Mouse (Mus musculus) kidney, postnatal 0 days (tissue): ENCODE data around the gene Hsd17b13. TPM values are rescaled to one million over a fixed set of nuclear protein-coding genes. Genes with fewer than 3 reads are reported as not detected.
A peak's percentile ranks its signal among the peaks of the same experiment; 100 is the strongest.

Experiments
- ATAC-seq: fragments of 200-750 bp; cut with Nextera tagmentation; replicated peaks from 2 replicates; pipeline ENCODE4 v1.8.0; 2017; ENCODE audit warnings: low read depth, moderate number of reproducible peaks, moderate TSS enrichment, moderate library complexity; ENCODE audit not compliant: low FRiP score
- DNase-seq: peaks from one replicate; pipeline ENCODE4 v3.0.0-alpha.2; 2016; ENCODE audit warnings: low spot score
- H3K27ac ChIP-seq: fragments of 300-500 bp; sonication (generic); 2 replicates; pipeline ENCODE4 v1.5.1; 2014; ENCODE audit warnings: mild to moderate bottlenecking
- H3K27me3 ChIP-seq: fragments of 300-500 bp; sonication (generic); 2 replicates; pipeline ENCODE4 v1.6.1; 2014; ENCODE audit warnings: low read length, mixed read lengths; ENCODE audit not compliant: insufficient read depth
- H3K36me3 ChIP-seq: fragments of 300-500 bp; sonication (generic); 2 replicates; pipeline ENCODE4 v1.6.1; 2014; ENCODE audit warnings: low read length, mixed read lengths; ENCODE audit not compliant: insufficient read depth
- H3K4me1 ChIP-seq: fragments of 300-500 bp; sonication (generic); replicated peaks from 2 replicates; pipeline ENCODE4 v1.6.1; 2014; ENCODE audit warnings: antibody characterized with exemption, low read length, mixed read lengths; ENCODE audit not compliant: insufficient read depth
- H3K4me2 ChIP-seq: fragments of 300-500 bp; sonication (generic); 2 replicates; pipeline ENCODE4 v1.6.1; 2014; ENCODE audit warnings: mild to moderate bottlenecking, low read length, moderate library complexity, mixed read lengths
- H3K4me3 ChIP-seq: fragments of 300-500 bp; sonication (generic); replicated peaks from 2 replicates; pipeline ENCODE4 v1.5.1; 2014; ENCODE audit warnings: low read depth, low read length
- H3K9ac ChIP-seq: fragments of 300-500 bp; sonication (generic); 2 replicates; pipeline ENCODE4 v1.6.1; 2014; ENCODE audit warnings: low read depth, low read length
- H3K9me3 ChIP-seq: fragments of 300-500 bp; sonication (generic); replicated peaks from 2 replicates; pipeline ENCODE4 v1.6.1; 2016; ENCODE audit warnings: low read length, inconsistent platforms, mixed read lengths
- CTCF ChIP-seq: IDR thresholded peaks from 2 replicates; pipeline ENCODE4 v1.5.1; 2016; ENCODE audit warnings: antibody characterized with exemption, low read depth, mild to moderate bottlenecking, moderate library complexity
- WGBS: fragments of 180-500 bp; shearing (Covaris S2); extraction: QIAGEN DNeasy Blood & Tissue Kit; methylation state at CpG from one replicate; pipeline ENCODE4 v1.1.7; 2014; 5-methylcytosine and 5-hydroxymethylcytosine counted together
- polyA plus RNA-seq: library from polyadenylated mRNA; unstranded; fragments of >200 nt; fragmentation: Nextera tagmentation; extraction: Ambion mirVana; gene quantifications from 2 replicates; pipeline ENCODE4 v1.2.1, GENCODE M21; 2015

The Hsd17b13 gene
- polyA plus RNA-seq, 1 experiment from 2014 or later: 0.13 TPM

DNA sequence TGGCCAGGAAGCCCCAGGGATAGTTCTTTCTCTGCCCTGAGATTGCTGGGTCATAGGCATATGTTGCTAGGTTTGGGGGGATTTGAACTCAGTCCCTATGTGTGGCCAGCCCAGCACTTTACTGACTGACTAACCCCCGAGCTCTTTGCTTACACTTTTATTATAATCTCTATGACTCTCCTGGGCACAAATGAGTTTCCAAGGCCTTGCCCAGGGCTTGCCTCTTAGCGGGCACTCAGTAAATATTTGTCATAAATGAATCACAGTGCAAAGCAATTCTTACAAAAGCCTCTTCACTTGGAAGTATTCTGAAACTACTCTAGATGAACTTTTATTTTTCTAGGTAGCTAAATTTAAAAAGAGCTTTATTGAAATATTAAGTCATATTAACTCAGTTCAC, 26.7 kb upstream of the Hsd17b13 start:
- H3K4me2 ChIP-seq: no peak overlapping the region
- WGBS: 86% methylated on average over 2 of the region's 2 CpGs
- no peak for TF ChIP-seq CTCF
- no peaks in the 10 kb centered on the region for H3K27me3 ChIP-seq
- DNase-seq: no peak
- no peak overlapping the region for H3K27ac ChIP-seq
- H3K4me1 ChIP-seq: no peaks in the 10 kb centered on the region; the same call in 1 of the 2 replicates
- H3K9me3 ChIP-seq: no peaks in the 10 kb centered on the region
- H3K9ac ChIP-seq: no peak overlapping the region
- no peak for ATAC-seq
- no peak overlapping the region for H3K4me3 ChIP-seq
- peaks cover 17% of the 10 kb centered on the region; the same call in 1 of the 2 replicates for H3K36me3 ChIP-seq

DNA sequence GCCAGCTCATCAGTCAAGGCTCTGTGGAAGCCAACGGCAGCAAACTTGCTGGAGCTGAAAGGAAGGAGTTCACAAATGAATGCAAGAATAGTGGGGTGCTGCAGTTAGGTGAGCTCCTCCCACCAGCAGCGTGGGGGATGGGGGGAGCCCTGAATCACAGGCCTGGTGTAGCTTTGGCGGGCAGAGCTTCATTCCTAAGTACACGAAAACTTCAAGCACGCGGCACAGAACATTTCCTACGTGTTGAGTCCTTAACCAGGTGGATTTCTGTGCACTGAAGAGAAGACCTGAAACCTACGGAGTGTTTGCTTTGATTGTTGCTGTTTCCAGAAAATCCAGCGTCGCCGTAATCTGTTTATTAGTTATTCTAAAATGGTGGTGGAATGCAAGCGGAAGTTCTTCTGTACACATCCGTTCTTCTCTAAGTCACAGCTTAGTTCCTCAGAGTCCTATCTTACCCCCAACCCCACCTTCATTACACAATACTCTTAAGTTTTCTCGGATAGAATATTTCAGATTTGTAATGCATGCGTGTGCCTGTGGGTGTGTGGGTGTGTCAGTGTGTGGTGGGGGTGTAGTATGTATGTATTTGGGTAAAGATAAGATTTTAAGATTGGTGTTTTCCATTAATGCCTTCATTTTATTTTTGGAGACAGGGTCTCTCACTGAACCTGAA, 26.2 kb upstream of the Hsd17b13 start:
- Histone ChIP-seq H3K4me2 (peak overlapping the region; percentile 30), H3K27ac (peak overlapping the region; percentile 54), H3K9ac (no peak overlapping the region; the same call in 1 of the 2 replicates), H3K27me3 (no peaks in the 10 kb centered on the region), H3K4me1 (no peaks in the 10 kb centered on the region; the same call in 1 of the 2 replicates), H3K36me3 (peaks cover 17% of the 10 kb centered on the region; the same call in 1 of the 2 replicates), H3K9me3 (no peaks in the 10 kb centered on the region), H3K4me3 (no peak overlapping the region)
- TF ChIP-seq CTCF: no peak
- ATAC-seq: 0 out of 2 replicates have a peak, but pooled peaks have one; percentile 10
- 50% methylated on average over 15 of the region's 15 CpGs for WGBS
- DNase-seq: no peak

DNA sequence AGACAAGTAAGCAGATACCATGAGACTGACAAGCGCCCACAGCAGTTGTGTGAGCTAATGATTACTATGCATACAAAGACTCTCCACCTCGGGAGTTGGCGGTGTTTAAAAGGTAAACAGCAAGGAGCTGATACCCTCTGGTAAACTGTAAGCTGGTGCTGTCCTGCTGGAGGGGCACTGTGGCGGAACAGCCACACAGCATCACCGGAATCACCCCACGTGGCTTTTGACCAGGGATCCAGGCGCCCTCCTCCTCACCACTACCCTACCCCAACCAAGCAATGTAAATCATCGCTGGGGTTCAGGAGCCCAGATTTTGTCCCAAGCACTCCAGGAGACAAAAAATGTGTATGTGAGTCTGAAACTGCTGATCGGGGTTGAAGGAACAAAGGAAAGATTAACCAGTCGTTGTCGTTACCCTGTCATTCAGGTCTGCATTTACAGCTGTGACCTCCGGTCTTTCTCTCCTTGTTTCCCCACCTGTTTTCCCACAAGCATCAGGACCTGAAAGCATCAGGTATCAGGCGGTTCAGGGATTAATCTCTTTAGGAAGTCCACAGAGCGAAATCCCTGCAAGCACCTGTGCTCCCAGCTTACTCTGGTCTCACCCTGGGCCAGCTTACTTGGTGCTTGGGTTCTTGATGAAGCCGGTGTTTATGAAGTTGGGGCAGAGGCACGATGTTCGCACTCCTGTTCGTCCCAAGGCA, 25.5 kb upstream of the Hsd17b13 start:
- no peak overlapping the region for H3K4me3 ChIP-seq
- no peaks in the 10 kb centered on the region for H3K9me3 ChIP-seq
- peak; percentile 33 for DNase-seq
- peak; percentile 87 for ATAC-seq
- H3K4me2 ChIP-seq: peak overlapping the region; percentile 30
- H3K4me1 ChIP-seq: no peaks in the 10 kb centered on the region; the same call in 1 of the 2 replicates
- WGBS: 28% methylated on average over 18 of the region's 18 CpGs
- no peak for TF ChIP-seq CTCF
- H3K27me3 ChIP-seq: no peaks in the 10 kb centered on the region
- peak overlapping the region; percentile 54 for H3K27ac ChIP-seq
- no peak overlapping the region; the same call in 1 of the 2 replicates for H3K9ac ChIP-seq
- peaks cover 17% of the 10 kb centered on the region; the same call in 1 of the 2 replicates for H3K36me3 ChIP-seq

DNA sequence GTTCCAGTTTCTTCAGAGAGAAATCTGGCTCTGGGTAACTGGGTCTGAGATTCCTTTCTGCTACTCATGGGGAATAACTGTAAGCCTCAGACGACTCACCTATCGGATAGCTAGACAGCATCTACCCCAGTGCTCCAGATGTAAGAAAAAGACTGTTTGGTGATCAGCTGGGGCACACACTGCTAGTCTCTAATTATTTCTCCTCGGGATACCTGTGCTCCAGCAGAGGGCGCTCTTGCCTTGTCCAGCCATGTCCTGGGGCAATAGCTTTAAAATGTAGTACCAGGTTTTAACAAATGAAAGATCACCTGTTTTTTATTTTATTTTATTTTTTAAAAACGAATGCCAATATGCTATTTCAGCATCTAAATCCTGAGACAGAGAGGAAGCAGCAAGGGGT, 22.5 kb upstream of the Hsd17b13 start:
- 7% methylated on average over 5 of the region's 5 CpGs for WGBS
- 0 out of 2 replicates have a peak, but pooled peaks cover 7% of the 10 kb centered on the region for H3K36me3 ChIP-seq
- no peak overlapping the region for H3K4me3 ChIP-seq
- peak; percentile 88 for DNase-seq
- no peak overlapping the region for H3K27ac ChIP-seq
- no peak overlapping the region for H3K4me2 ChIP-seq
- TF ChIP-seq CTCF: peak; percentile 95
- no peaks in the 10 kb centered on the region for H3K27me3 ChIP-seq
- no peak for ATAC-seq
- H3K4me1 ChIP-seq: no peaks in the 10 kb centered on the region; the same call in 1 of the 2 replicates
- no peak overlapping the region for H3K9ac ChIP-seq
- H3K9me3 ChIP-seq: no peaks in the 10 kb centered on the region

DNA sequence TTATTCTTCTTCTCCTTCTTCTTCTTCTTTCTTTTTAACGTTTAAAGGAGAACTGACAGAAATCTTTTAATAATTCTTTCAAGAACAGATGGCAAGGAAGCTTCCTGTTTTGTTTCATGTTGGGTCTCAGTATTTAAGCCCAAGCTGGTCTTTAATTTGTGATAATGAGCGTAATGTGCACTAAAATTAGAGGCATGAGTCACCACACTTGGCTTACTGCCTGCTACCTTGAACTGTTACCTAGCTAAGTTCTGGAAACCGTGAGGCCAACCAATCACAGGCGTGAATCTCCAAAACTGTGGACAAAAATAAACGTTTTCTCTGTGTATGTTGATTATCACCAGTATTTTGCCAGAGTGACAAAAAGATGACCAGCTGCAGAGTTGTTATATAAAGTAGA, 21.5 kb upstream of the Hsd17b13 start:
- DNase-seq (no peak), ATAC-seq (no peak)
- no peak overlapping the region for H3K4me3 ChIP-seq

DNA sequence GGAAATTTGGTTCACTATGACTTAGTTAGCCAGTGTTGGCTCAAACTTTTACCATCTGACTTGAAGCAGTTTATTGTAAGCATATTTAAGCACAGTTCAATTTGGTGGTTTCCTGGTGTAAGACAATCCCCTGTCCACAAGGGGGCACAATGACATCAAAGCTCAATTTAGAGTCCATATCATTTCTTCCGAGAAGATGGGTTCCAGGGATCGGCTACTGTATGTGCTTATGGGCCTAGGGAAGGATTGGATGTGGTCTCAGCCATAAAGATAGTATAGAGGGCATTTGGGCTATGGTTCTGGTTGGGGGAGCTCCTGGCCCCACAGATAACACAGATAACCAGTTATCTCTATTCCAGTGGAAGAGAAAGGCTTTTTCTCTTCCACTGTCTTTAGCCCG, 18.0 kb upstream of the Hsd17b13 start:
- WGBS: 54% methylated on average over 3 of the region's 3 CpGs
- TF ChIP-seq CTCF: peak; percentile 76
- Histone ChIP-seq H3K4me3 (no peak overlapping the region), H3K27ac (no peak overlapping the region), H3K9me3 (no peaks in the 10 kb centered on the region), H3K36me3 (no peaks in the 10 kb centered on the region), H3K27me3 (no peaks in the 10 kb centered on the region), H3K9ac (no peak overlapping the region), H3K4me1 (no peaks in the 10 kb centered on the region), H3K4me2 (no peak overlapping the region)
- DNase-seq: peak; percentile 61
- no peak for ATAC-seq

More for the DNA sequence above, 21.5 kb upstream of the Hsd17b13 start:
- no peaks in the 10 kb centered on the region; the same call in 1 of the 2 replicates for H3K4me1 ChIP-seq
- 67% methylated on average over 5 of the region's 5 CpGs for WGBS
- H3K27ac ChIP-seq: no peak overlapping the region
- no peak overlapping the region for H3K9ac ChIP-seq
- H3K4me2 ChIP-seq: no peak overlapping the region
- H3K9me3 ChIP-seq: no peaks in the 10 kb centered on the region
- no peak for TF ChIP-seq CTCF
- H3K36me3 ChIP-seq: 0 out of 2 replicates have a peak, but pooled peaks cover 7% of the 10 kb centered on the region
- H3K27me3 ChIP-seq: no peaks in the 10 kb centered on the region
